Comparison of ENCODE assay signal across 22 mouse cellular contexts in the genomic region with DNA sequence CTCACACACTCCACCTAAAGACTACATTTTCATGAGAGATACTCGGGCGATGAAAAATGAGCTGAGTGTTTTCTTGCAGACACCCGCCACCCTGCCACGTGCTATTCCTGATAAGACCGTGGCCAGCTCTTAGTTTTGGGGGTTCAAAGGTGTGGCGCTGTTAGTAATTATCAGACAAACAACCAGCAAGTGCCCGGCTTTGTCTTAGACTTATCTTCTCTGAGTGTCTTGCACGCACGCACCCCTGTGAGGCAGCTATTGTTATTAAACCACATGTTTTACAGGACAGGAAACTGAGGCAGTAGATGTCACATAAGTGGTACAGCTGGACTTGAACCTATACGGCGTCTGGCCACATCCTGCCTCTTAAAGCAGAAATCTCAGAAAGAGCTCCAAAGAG. TPM values are rescaled to one million over a fixed set of nuclear protein-coding genes. Genes with fewer than 3 reads are reported as not detected.
A peak's percentile ranks its signal among the peaks of the same experiment; 100 is the strongest.
DNase-seq lines count a peak whose midpoint lies in the region; ATAC-seq and TF ChIP-seq lines count a peak whose summit lies in the region.
"Had no signal": no experiment of that assay in that cellular context is flagged by ENCODE, and none has a peak within 500 bp of the region (broad histone marks: within the 10 kb centered on the region; RNA-seq: fewer than 3 reads in every experiment).

No protein-coding gene starts in this region.

- ATAC-seq in kidney, embryonic 15.5 days (replicated peaks; ENCODE audit: low FRiP score): peak; percentile 30; the same call in 1 of the 2 replicates
- peak; percentile 90 for ATAC-seq in liver, embryonic 13.5 days (ENCODE audit: low read depth)
- ATAC-seq: forebrain, postnatal 0 days; intestine, postnatal 0 days; midbrain, embryonic 13.5 days had no signal

- no peak overlapping the region for H3K9ac ChIP-seq in kidney, embryonic 15.5 days
- peak overlapping the region; percentile 65 for H3K9ac ChIP-seq in liver, embryonic 13.5 days
- H3K9ac ChIP-seq: embryonic facial prominence, embryonic 15.5 days; forebrain, postnatal 0 days; hindbrain, embryonic 13.5 days; midbrain, embryonic 13.5 days had no signal

- DNase-seq in kidney, adult 11 months: no peak
- peak; percentile 89 for DNase-seq in c-Kit-positive CD71-positive TER-119-positive erythroid progenitor cells, embryonic 14.5 days (ENCODE audit: low spot score)
- peak; percentile 84 for DNase-seq in liver, embryonic 13.5 days
- DNase-seq in spleen, postnatal 36 days (ENCODE audit: low spot score in 2 of 2): peak; percentile 57 to 79
- no peak for DNase-seq in left cerebral cortex, adult 2 months (ENCODE audit: extremely low spot score in 1 of 2, low spot score in 2 of 2)
- DNase-seq in thymus, postnatal 36 days: no peak
- DNase-seq: adrenal gland, postnatal 25 days; cerebellum, adult 11-12 months; forebrain, postnatal 0 days; gastrocnemius, adult 2 months; kidney, postnatal 25 days; layer of hippocampus, adult 9-11 months; lung, adult 18-20 months; lung, postnatal 4 days; right cerebral cortex, adult 18-20 months; thymus, adult 2 months had no signal

- 81% methylated on average over 11 of the region's 11 CpGs for WGBS in kidney, embryonic 15.5 days
- WGBS in liver, embryonic 13.5 days (ENCODE audit: insufficient replicate concordance): 14% methylated on average over 11 of the region's 11 CpGs

- H3K4me3 ChIP-seq in kidney, embryonic 15.5 days (replicated peaks): no peak overlapping the region
- H3K4me3 ChIP-seq in liver, embryonic 13.5 days (replicated peaks): no peak overlapping the region; the same call in 1 of the 2 replicates
- no peak overlapping the region for H3K4me3 ChIP-seq in left cerebral cortex, adult 2 months
- H3K4me3 ChIP-seq: embryonic facial prominence, embryonic 15.5 days; gastrocnemius, adult 2 months; hindbrain, embryonic 13.5 days; midbrain, embryonic 13.5 days; myocyte had no signal

- no peaks in the 10 kb centered on the region for H3K36me3 ChIP-seq in kidney, embryonic 15.5 days
- H3K36me3 ChIP-seq in liver, embryonic 13.5 days: no peaks in the 10 kb centered on the region
- H3K36me3 ChIP-seq: embryonic facial prominence, embryonic 15.5 days; hindbrain, embryonic 13.5 days; midbrain, embryonic 13.5 days had no signal

- no peak for TF ChIP-seq CTCF in left cerebral cortex, adult 2 months (IDR thresholded peaks at IDR 0.05)

- H3K9me3 ChIP-seq in kidney, embryonic 15.5 days (replicated peaks): no peaks in the 10 kb centered on the region
- H3K9me3 ChIP-seq in liver, embryonic 13.5 days (replicated peaks): no peaks in the 10 kb centered on the region
- H3K9me3 ChIP-seq: embryonic facial prominence, embryonic 15.5 days; hindbrain, embryonic 13.5 days; midbrain, embryonic 13.5 days had no signal

- intact Hi-C loops in left cerebral cortex, adult 2 months (cut with DNase I): no loop called here

- no peaks in the 10 kb centered on the region for H3K27me3 ChIP-seq in kidney, embryonic 15.5 days
- H3K27me3 ChIP-seq in liver, embryonic 13.5 days: no peaks in the 10 kb centered on the region
- H3K27me3 ChIP-seq: embryonic facial prominence, embryonic 15.5 days; hindbrain, embryonic 13.5 days; midbrain, embryonic 13.5 days had no signal

- H3K4me2 ChIP-seq in kidney, embryonic 15.5 days: no peak overlapping the region
- peak overlapping the region; percentile 52 for H3K4me2 ChIP-seq in liver, embryonic 13.5 days
- H3K4me2 ChIP-seq: embryonic facial prominence, embryonic 15.5 days; hindbrain, embryonic 13.5 days; midbrain, embryonic 13.5 days had no signal

- no peak overlapping the region for H3K27ac ChIP-seq in kidney, embryonic 15.5 days
- peak overlapping the region; percentile 99 for H3K27ac ChIP-seq in liver, embryonic 13.5 days
- no peak overlapping the region for H3K27ac ChIP-seq in left cerebral cortex, adult 2 months
- H3K27ac ChIP-seq: embryonic facial prominence, embryonic 15.5 days; gastrocnemius, adult 2 months; hindbrain, embryonic 13.5 days; midbrain, embryonic 13.5 days had no signal

- H3K4me1 ChIP-seq in kidney, embryonic 15.5 days: peaks cover 30% of the 10 kb centered on the region
- peaks cover 92% of the 10 kb centered on the region for H3K4me1 ChIP-seq in liver, embryonic 13.5 days (replicated peaks)
- H3K4me1 ChIP-seq: hindbrain, embryonic 13.5 days; midbrain, embryonic 13.5 days had no signal

RNA-seq across cellular contexts. Expression of gene Wipi1, which starts 54.3 kb away (rescaled TPM):
- 35.0 and 35.5 TPM in 2 replicates for polyA plus RNA-seq in kidney, embryonic 15.5 days (2015; fragmentation: Nextera tagmentation; extraction: Ambion mirVana)
- 28.3 and 29.1 TPM in 2 replicates for polyA plus RNA-seq in liver, embryonic 13.5 days (2015; fragmentation: Nextera tagmentation; extraction: Ambion mirVana)
- 10 to 100 TPM; 18.6 to 19.2 TPM for total RNA-seq in left cerebral cortex, adult 2 months (2021)

Comparison
In these comparisons a context has a peak if more than half of its experiments do, and no peak if none do; other contexts are left out.
1. DNase-seq: peak in c-Kit-positive CD71-positive TER-119-positive erythroid progenitor cells, embryonic 14.5 days (single experiment), liver, embryonic 13.5 days (single experiment) and spleen, postnatal 36 days (2 of 2); none in kidney, adult 11 months (single experiment), left cerebral cortex, adult 2 months (0 of 2) and thymus, postnatal 36 days (0 of 2).